Mouse (Mus musculus): ENCODE measurements at regions not wholly inside any gene's neighbourhood (a gene's known extent, or its start where the extent isn't known, plus 50 kb on each side); places are given as distances from the start of the nearest gene placed in this dataset.

GRCm38 (mm10) chr2:51452816-51453215 is 174.5 kb upstream of the Tas2r134 start:
- no peak for TF ChIP-seq CTCF (IDR thresholded peaks at IDR 0.05)
- POLR2A ChIA-PET: no interaction called here
- in situ Hi-C loops (cut with MboI; ENCODE audit: low pct_unique_long_range_greater_than_20kb): no loop called here
- DNase-seq (ENCODE audit: low read depth, low spot score) (no peak), ATAC-seq (no peak)
- no peaks in the 10 kb centered on the region for H3K27me3 ChIP-seq
- CTCF ChIA-PET: interaction anchor here (1.2 kb wide), 1 partner anchor 9 kb away, joined by 3 read pairs; no protein-coding TSS in a partner anchor

GRCm38 (mm10) chr2:51448121-51448520 is 179.2 kb upstream of the Tas2r134 start:
- TF ChIP-seq CTCF (IDR thresholded peaks at IDR 0.05): no peak
- ChIA-PET POLR2A (no interaction called here), CTCF (no interaction called here)
- DNase-seq (ENCODE audit: low read depth, low spot score): no peak
- in situ Hi-C loops (cut with MboI; ENCODE audit: low pct_unique_long_range_greater_than_20kb): no loop called here
- no peaks in the 10 kb centered on the region for H3K27me3 ChIP-seq
- ATAC-seq: no peak

GRCm38 (mm10) chr2:51447616-51448015 is 179.7 kb upstream of the Tas2r134 start:
- ChIA-PET POLR2A (no interaction called here), CTCF (no interaction called here)
- in situ Hi-C loops (cut with MboI; ENCODE audit: low pct_unique_long_range_greater_than_20kb): no loop called here
- no peak for DNase-seq (ENCODE audit: low read depth, low spot score)
- TF ChIP-seq CTCF (IDR thresholded peaks at IDR 0.05): no peak
- ATAC-seq: no peak
- no peaks in the 10 kb centered on the region for H3K27me3 ChIP-seq

GRCm38 (mm10) chr2:51444386-51445080 is 182.8 kb upstream of the Tas2r134 start:
- DNase-seq (ENCODE audit: low read depth, low spot score) (no peak), ATAC-seq (no peak)
- in situ Hi-C loops (cut with MboI; ENCODE audit: low pct_unique_long_range_greater_than_20kb): no loop called here
- H3K27me3 ChIP-seq: no peaks in the 10 kb centered on the region
- no peak for TF ChIP-seq CTCF (IDR thresholded peaks at IDR 0.05)
- POLR2A ChIA-PET: no interaction called here
- CTCF ChIA-PET: interaction anchor here (0.8 kb wide), 1 partner anchor 8 kb away, joined by 3 read pairs; no protein-coding TSS in a partner anchor

GRCm38 (mm10) chr2:51443946-51444345 is 183.4 kb upstream of the Tas2r134 start:
- DNase-seq (ENCODE audit: low read depth, low spot score) (no peak), ATAC-seq (no peak)
- no peaks in the 10 kb centered on the region for H3K27me3 ChIP-seq
- in situ Hi-C loops (cut with MboI; ENCODE audit: low pct_unique_long_range_greater_than_20kb): no loop called here
- ChIA-PET POLR2A (no interaction called here), CTCF (interaction anchor here (0.8 kb wide), 1 partner anchor 8 kb away, joined by 3 read pairs; no protein-coding TSS in a partner anchor)
- no peak for TF ChIP-seq CTCF (IDR thresholded peaks at IDR 0.05)

- CTCF ChIA-PET: interaction anchor here (1.2 kb wide), 1 partner anchor 8 kb away, joined by 3 read pairs; no protein-coding TSS in a partner anchor
- ATAC-seq: no peak
- DNase-seq (ENCODE audit: low read depth, low spot score): no peak
- POLR2A ChIA-PET: no interaction called here
- in situ Hi-C loops (cut with MboI; ENCODE audit: low pct_unique_long_range_greater_than_20kb): no loop called here
- TF ChIP-seq CTCF (IDR thresholded peaks at IDR 0.05): no peak
- H3K27me3 ChIP-seq: no peaks in the 10 kb centered on the region
Measured at GRCm38 (mm10) chr2:51439047-51439446, 188.3 kb upstream of the Tas2r134 start.

- no peak for ATAC-seq
- peak; percentile 28 for TF ChIP-seq CTCF (IDR thresholded peaks at IDR 0.05)
- H3K27me3 ChIP-seq: no peaks in the 10 kb centered on the region
- in situ Hi-C loops (cut with MboI; ENCODE audit: low pct_unique_long_range_greater_than_20kb): no loop called here
- POLR2A ChIA-PET: no interaction called here
- CTCF ChIA-PET: no interaction called here
- no peak for DNase-seq (ENCODE audit: low read depth, low spot score)
Measured at GRCm38 (mm10) chr2:51436590-51436989, 190.7 kb upstream of the Tas2r134 start.

- ATAC-seq: no peak
- ChIA-PET POLR2A (no interaction called here), CTCF (interaction anchor here (1.0 kb wide), 1 partner anchor 8 kb away, joined by 3 read pairs; no protein-coding TSS in a partner anchor)
- no peak for TF ChIP-seq CTCF (IDR thresholded peaks at IDR 0.05)
- DNase-seq (ENCODE audit: low read depth, low spot score): no peak
- in situ Hi-C loops (cut with MboI; ENCODE audit: low pct_unique_long_range_greater_than_20kb): no loop called here
- H3K27me3 ChIP-seq: no peaks in the 10 kb centered on the region
Measured at GRCm38 (mm10) chr2:51431564-51431963, 195.7 kb upstream of the Tas2r134 start.

GRCm38 (mm10) chr2:51429716-51430115 is 197.6 kb upstream of the Tas2r134 start:
- POLR2A ChIA-PET: no interaction called here

GRCm38 (mm10) chr2:51422442-51422841 is 204.9 kb upstream of the Tas2r134 start:
- in situ Hi-C loops (cut with MboI; ENCODE audit: low pct_unique_long_range_greater_than_20kb): no loop called here
- ChIA-PET CTCF (no interaction called here), POLR2A (no interaction called here)
- DNase-seq (ENCODE audit: low read depth, low spot score) (no peak), ATAC-seq (no peak)
- H3K27me3 ChIP-seq: no peaks in the 10 kb centered on the region
- TF ChIP-seq CTCF (IDR thresholded peaks at IDR 0.05): no peak

More at GRCm38 (mm10) chr2:51429716-51430115, 197.6 kb upstream of the Tas2r134 start:
- DNase-seq (ENCODE audit: low read depth, low spot score): no peak
- ATAC-seq: no peak
- TF ChIP-seq CTCF (IDR thresholded peaks at IDR 0.05): no peak
- in situ Hi-C loops (cut with MboI; ENCODE audit: low pct_unique_long_range_greater_than_20kb): no loop called here
- no peaks in the 10 kb centered on the region for H3K27me3 ChIP-seq
- CTCF ChIA-PET: no interaction called here

- in situ Hi-C loops (cut with MboI; ENCODE audit: low pct_unique_long_range_greater_than_20kb): no loop called here
- H3K27me3 ChIP-seq: no peaks in the 10 kb centered on the region
- ChIA-PET POLR2A (interaction anchor here (0.7 kb wide), 1 partner anchor 278 kb away, joined by 4 read pairs; no protein-coding TSS in a partner anchor), CTCF (no interaction called here)
- TF ChIP-seq CTCF (IDR thresholded peaks at IDR 0.05): no peak
- DNase-seq (ENCODE audit: low read depth, low spot score) (no peak), ATAC-seq (peak; percentile 87)
Measured at GRCm38 (mm10) chr2:51417908-51418690, 209.2 kb upstream of the Tas2r134 start.
